Mouse (Mus musculus): ENCODE measurements around the gene Arrdc5. TPM values are rescaled to one million over a fixed set of nuclear protein-coding genes. Genes with fewer than 3 reads are reported as not detected.
"Not testable (repeated sequence)": the region's sequence is repeated elsewhere in the genome, so short reads cannot be mapped to it uniquely, and the experiment has no call there.

The Arrdc5 gene
- polyA plus RNA-seq, 1 experiment from 2014 or later, result not detected

GRCm38 (mm10) chr17:56269741-56270140 lies 30.3 kb downstream of the Arrdc5 start:
- H3K4me3 ChIP-seq, result peak overlapping the region; percentile 56
- H3K27ac ChIP-seq (replicated peaks), result peak overlapping the region; percentile 84
- DNase-seq (ENCODE audit: low spot score), result no peak
- H3K9me3 ChIP-seq (replicated peaks), result no peaks in the 10 kb centered on the region
- H3K4me1 ChIP-seq, result peaks cover 16% of the 10 kb centered on the region
- WGBS, result 79% methylated on average over 3 of the region's 3 CpGs
- H3K36me3 ChIP-seq, result peaks cover 27% of the 10 kb centered on the region
- no peaks in the 10 kb centered on the region for H3K27me3 ChIP-seq (ENCODE audit: low read depth, poor library complexity, severe bottlenecking)

GRCm38 (mm10) chr17:56269153-56269630 lies 30.9 kb downstream of the Arrdc5 start:
- Histone ChIP-seq H3K27ac (replicated peaks) (peak overlapping the region; percentile 84), H3K4me1 (peaks cover 16% of the 10 kb centered on the region), H3K36me3 (peaks cover 29% of the 10 kb centered on the region), H3K4me3 (peak overlapping the region; percentile 56), H3K9me3 (replicated peaks) (no peaks in the 10 kb centered on the region), H3K27me3 (ENCODE audit: low read depth, poor library complexity, severe bottlenecking) (no peaks in the 10 kb centered on the region)
- DNase-seq (ENCODE audit: low spot score), result peak; percentile 56
- 26% methylated on average over 12 of the region's 12 CpGs for WGBS

GRCm38 (mm10) chr17:56266271-56266670 lies 33.8 kb downstream of the Arrdc5 start:
- Histone ChIP-seq H3K4me1 (peaks cover 16% of the 10 kb centered on the region), H3K9me3 (replicated peaks) (no peaks in the 10 kb centered on the region), H3K4me3 (no peak overlapping the region), H3K27ac (replicated peaks) (no peak overlapping the region), H3K27me3 (ENCODE audit: low read depth, poor library complexity, severe bottlenecking) (no peaks in the 10 kb centered on the region), H3K36me3 (peaks cover 39% of the 10 kb centered on the region)
- 72% methylated on average over 3 of the region's 3 CpGs for WGBS
- DNase-seq (ENCODE audit: low spot score), result no peak

GRCm38 (mm10) chr17:56265869-56266268 lies 34.2 kb downstream of the Arrdc5 start:
- Histone ChIP-seq H3K4me1 (peaks cover 20% of the 10 kb centered on the region), H3K27ac (replicated peaks) (no peak overlapping the region), H3K4me3 (no peak overlapping the region), H3K9me3 (replicated peaks) (no peaks in the 10 kb centered on the region), H3K36me3 (peaks cover 39% of the 10 kb centered on the region), H3K27me3 (ENCODE audit: low read depth, poor library complexity, severe bottlenecking) (no peaks in the 10 kb centered on the region)
- 96% methylated on average over 3 of the region's 3 CpGs for WGBS
- DNase-seq (ENCODE audit: low spot score), result no peak

- WGBS, result 89% methylated on average over 4 of the region's 4 CpGs
- no peak for DNase-seq (ENCODE audit: low spot score)
- H3K36me3 ChIP-seq, result peaks cover 42% of the 10 kb centered on the region
- H3K9me3 ChIP-seq (replicated peaks), result no peaks in the 10 kb centered on the region
- H3K4me1 ChIP-seq, result peaks cover 29% of the 10 kb centered on the region
- no peak overlapping the region for H3K4me3 ChIP-seq
- H3K27me3 ChIP-seq (ENCODE audit: low read depth, poor library complexity, severe bottlenecking), result no peaks in the 10 kb centered on the region
- H3K27ac ChIP-seq (replicated peaks), result no peak overlapping the region
Measured at GRCm38 (mm10) chr17:56265011-56265410, 35.1 kb downstream of the Arrdc5 start.

GRCm38 (mm10) chr17:56264020-56264419 lies 36.1 kb downstream of the Arrdc5 start:
- Histone ChIP-seq H3K9me3 (replicated peaks) (no peaks in the 10 kb centered on the region), H3K27me3 (ENCODE audit: low read depth, poor library complexity, severe bottlenecking) (no peaks in the 10 kb centered on the region)
- WGBS, result 24% methylated on average over 8 of the region's 8 CpGs

GRCm38 (mm10) chr17:56262645-56263094 lies 37.4 kb downstream of the Arrdc5 start:
- no peak overlapping the region for H3K4me3 ChIP-seq
- DNase-seq (ENCODE audit: low spot score), result no peak
- H3K4me1 ChIP-seq, result peaks cover 41% of the 10 kb centered on the region
- no peaks in the 10 kb centered on the region for H3K27me3 ChIP-seq (ENCODE audit: low read depth, poor library complexity, severe bottlenecking)
- WGBS, result 86% methylated on average over 3 of the region's 3 CpGs
- H3K36me3 ChIP-seq, result peaks cover 65% of the 10 kb centered on the region
- no peak overlapping the region for H3K27ac ChIP-seq (replicated peaks)
- H3K9me3 ChIP-seq (replicated peaks), result no peaks in the 10 kb centered on the region

More at GRCm38 (mm10) chr17:56264020-56264419, 36.1 kb downstream of the Arrdc5 start:
- Histone ChIP-seq H3K4me3 (no peak overlapping the region), H3K36me3 (peaks cover 52% of the 10 kb centered on the region), H3K27ac (replicated peaks) (no peak overlapping the region), H3K4me1 (peaks cover 30% of the 10 kb centered on the region)
- peak; percentile 79 for DNase-seq (ENCODE audit: low spot score)

GRCm38 (mm10) chr17:56261166-56261565 lies 38.9 kb downstream of the Arrdc5 start:
- peaks cover 68% of the 10 kb centered on the region for H3K36me3 ChIP-seq
- H3K27me3 ChIP-seq (ENCODE audit: low read depth, poor library complexity, severe bottlenecking), result no peaks in the 10 kb centered on the region
- no peak overlapping the region for H3K4me3 ChIP-seq
- H3K9me3 ChIP-seq (replicated peaks), result no peaks in the 10 kb centered on the region
- no peak overlapping the region for H3K27ac ChIP-seq (replicated peaks)
- 85% methylated on average over 3 of the region's 3 CpGs for WGBS
- H3K4me1 ChIP-seq, result peaks cover 48% of the 10 kb centered on the region
- DNase-seq (ENCODE audit: low spot score), result no peak

GRCm38 (mm10) chr17:56259301-56260037 lies 40.6 kb downstream of the Arrdc5 start:
- WGBS, result 91% methylated on average over 10 of the region's 10 CpGs
- H3K9me3 ChIP-seq (replicated peaks), result no peaks in the 10 kb centered on the region
- peaks cover 59% of the 10 kb centered on the region for H3K36me3 ChIP-seq
- peaks cover 48% of the 10 kb centered on the region for H3K4me1 ChIP-seq
- H3K27ac ChIP-seq (replicated peaks), result no peak overlapping the region
- no peak overlapping the region; the same call in 1 of the 2 replicates for H3K4me3 ChIP-seq
- no peak for DNase-seq (ENCODE audit: low spot score)
- no peaks in the 10 kb centered on the region for H3K27me3 ChIP-seq (ENCODE audit: low read depth, poor library complexity, severe bottlenecking)

GRCm38 (mm10) chr17:56258812-56259211 lies 41.3 kb downstream of the Arrdc5 start:
- H3K36me3 ChIP-seq, result peaks cover 59% of the 10 kb centered on the region
- not testable (repeated sequence) for H3K27me3 ChIP-seq (ENCODE audit: low read depth, poor library complexity, severe bottlenecking); H3K9me3 ChIP-seq (replicated peaks); H3K27ac ChIP-seq (replicated peaks); DNase-seq (ENCODE audit: low spot score)
- H3K4me1 ChIP-seq, result peaks cover 48% of the 10 kb centered on the region
- H3K4me3 ChIP-seq, result peak overlapping the region; percentile 9; the same call in 1 of the 2 replicates
- 83% methylated on average over 2 of the region's 2 CpGs for WGBS

GRCm38 (mm10) chr17:56258269-56258668 lies 41.8 kb downstream of the Arrdc5 start:
- Histone ChIP-seq H3K36me3 (peaks cover 59% of the 10 kb centered on the region), H3K4me1 (peaks cover 48% of the 10 kb centered on the region)
- not testable (repeated sequence) for H3K27ac ChIP-seq (replicated peaks); H3K4me3 ChIP-seq; H3K9me3 ChIP-seq (replicated peaks); DNase-seq (ENCODE audit: low spot score); H3K27me3 ChIP-seq (ENCODE audit: low read depth, poor library complexity, severe bottlenecking)
- WGBS, result 92% methylated on average over 19 of the region's 19 CpGs

- peak overlapping the region; percentile 72 for H3K27ac ChIP-seq (replicated peaks)
- H3K4me1 ChIP-seq, result peaks cover 48% of the 10 kb centered on the region
- H3K4me3 ChIP-seq, result peak overlapping the region; percentile 74
- H3K36me3 ChIP-seq, result peaks cover 50% of the 10 kb centered on the region
- no peak for DNase-seq (ENCODE audit: low spot score)
- H3K9me3 ChIP-seq (replicated peaks), result no peaks in the 10 kb centered on the region
- 12% methylated on average over 57 of the region's 58 CpGs for WGBS
- H3K27me3 ChIP-seq (ENCODE audit: low read depth, poor library complexity, severe bottlenecking), result no peaks in the 10 kb centered on the region
Measured at GRCm38 (mm10) chr17:56257181-56257894, 42.7 kb downstream of the Arrdc5 start.
